Mouse (Mus musculus) forebrain, embryonic 14.5 days (tissue): ENCODE results near the gene Taf12. TPM values are rescaled to one million over a fixed set of nuclear protein-coding genes. Genes with fewer than 3 reads are reported as not detected.

Experiments used
- ATAC-seq: fragments of 200-750 bp; cut with Nextera tagmentation; 2 replicates; pipeline ENCODE4 v1.8.0; 2017; ENCODE audit warnings: mild to moderate bottlenecking, moderate library complexity
- DNase-seq: peaks from one replicate; pipeline ENCODE4 v3.0.0-alpha.2; 2015; ENCODE audit warnings: low spot score
- H3K27ac ChIP-seq: fragments of 300-500 bp; sonication (generic); 2 replicates; pipeline ENCODE4 v1.5.1; 2014; ENCODE audit warnings: low read depth, mild to moderate bottlenecking, control low read depth, low read length, moderate library complexity
- H3K27me3 ChIP-seq: fragments of 300-500 bp; sonication (generic); replicated peaks from 2 replicates; pipeline ENCODE4 v1.6.1; 2014; ENCODE audit warnings: low read length, control low read depth, mixed read lengths; ENCODE audit not compliant: control insufficient read depth, insufficient read depth
- H3K36me3 ChIP-seq: fragments of 300-500 bp; sonication (generic); 2 replicates; pipeline ENCODE4 v1.6.1; 2014; ENCODE audit warnings: low read length, control low read depth; ENCODE audit not compliant: control insufficient read depth, insufficient read depth
- H3K4me1 ChIP-seq: fragments of 300-500 bp; sonication (generic); 2 replicates; pipeline ENCODE4 v1.6.1; 2014; ENCODE audit warnings: antibody characterized with exemption, low read length, control low read depth; ENCODE audit not compliant: control insufficient read depth, insufficient read depth
- H3K4me2 ChIP-seq: fragments of 300-500 bp; sonication (generic); 2 replicates; pipeline ENCODE4 v1.6.1; 2014; ENCODE audit warnings: mild to moderate bottlenecking, control low read depth, low read length
- H3K4me3 ChIP-seq: fragments of 300-500 bp; sonication (generic); 2 replicates; pipeline ENCODE4 v1.5.1; 2014; ENCODE audit warnings: low read depth, low read length, control low read depth
- H3K9ac ChIP-seq: fragments of 300-500 bp; sonication (generic); 2 replicates; pipeline ENCODE4 v1.6.1; 2014; ENCODE audit warnings: mild to moderate bottlenecking, low read length, control low read depth, moderate library complexity
- H3K9me3 ChIP-seq: fragments of 300-500 bp; sonication (generic); replicated peaks from 2 replicates; pipeline ENCODE4 v1.6.1; 2016; ENCODE audit warnings: low read length, control low read depth, mixed read lengths; ENCODE audit not compliant: control insufficient read depth
- WGBS: fragments of 180-500 bp; shearing (Covaris S2); extraction: QIAGEN DNeasy Blood & Tissue Kit; methylation state at CpG from one replicate; pipeline ENCODE4 v1.1.7; 2014; 5-methylcytosine and 5-hydroxymethylcytosine counted together
- polyA plus RNA-seq: library from polyadenylated mRNA; unstranded; fragments of >200 nt; fragmentation: Nextera tagmentation; extraction: Ambion mirVana; gene quantifications from 2 replicates; pipeline ENCODE4 v1.2.1, GENCODE M21; 2014

Gene Taf12
- polyA plus RNA-seq, 1 experiment from 2014 or later: 51.8 TPM

DNA sequence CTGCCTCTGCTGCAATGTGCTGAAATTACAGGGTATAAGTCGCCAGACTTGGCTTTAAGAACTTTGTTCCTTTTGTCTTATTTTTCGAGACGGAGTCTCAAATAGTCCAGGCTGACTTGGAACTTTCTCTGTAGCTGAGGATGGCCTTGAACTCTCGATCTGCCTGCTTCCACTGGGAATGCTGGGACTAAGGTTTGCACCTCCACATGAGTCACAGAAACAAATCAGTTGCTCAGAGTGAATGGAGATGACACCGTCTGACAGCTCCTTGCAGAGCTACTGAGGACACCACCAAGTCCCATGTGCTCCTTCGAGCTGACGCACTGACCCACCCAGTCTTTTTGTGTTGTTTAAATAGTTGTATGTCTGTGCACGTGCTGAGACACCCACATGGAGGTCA is 21.0 kb upstream of the Taf12 start:
- ATAC-seq (no peak), DNase-seq (no peak)
- Histone ChIP-seq H3K4me2 (no peak overlapping the region), H3K36me3 (peaks cover 32% of the 10 kb centered on the region), H3K9ac (no peak overlapping the region), H3K4me1 (no peaks in the 10 kb centered on the region), H3K4me3 (no peak overlapping the region), H3K27me3 (no peaks in the 10 kb centered on the region), H3K27ac (no peak overlapping the region), H3K9me3 (no peaks in the 10 kb centered on the region)
- WGBS: 89% methylated on average over 8 of the region's 8 CpGs

GRCm38 (mm10) chr4:132253622-132254021 is 20.6 kb upstream of the Taf12 start:
- H3K4me2 ChIP-seq: no peak overlapping the region
- no peaks in the 10 kb centered on the region for H3K27me3 ChIP-seq
- H3K9ac ChIP-seq: no peak overlapping the region
- 82% methylated on average over 2 of the region's 2 CpGs for WGBS
- peaks cover 28% of the 10 kb centered on the region for H3K36me3 ChIP-seq
- no peak overlapping the region for H3K4me3 ChIP-seq
- no peak overlapping the region for H3K27ac ChIP-seq
- H3K4me1 ChIP-seq: no peaks in the 10 kb centered on the region
- ATAC-seq (no peak), DNase-seq (no peak)
- no peaks in the 10 kb centered on the region for H3K9me3 ChIP-seq

DNA sequence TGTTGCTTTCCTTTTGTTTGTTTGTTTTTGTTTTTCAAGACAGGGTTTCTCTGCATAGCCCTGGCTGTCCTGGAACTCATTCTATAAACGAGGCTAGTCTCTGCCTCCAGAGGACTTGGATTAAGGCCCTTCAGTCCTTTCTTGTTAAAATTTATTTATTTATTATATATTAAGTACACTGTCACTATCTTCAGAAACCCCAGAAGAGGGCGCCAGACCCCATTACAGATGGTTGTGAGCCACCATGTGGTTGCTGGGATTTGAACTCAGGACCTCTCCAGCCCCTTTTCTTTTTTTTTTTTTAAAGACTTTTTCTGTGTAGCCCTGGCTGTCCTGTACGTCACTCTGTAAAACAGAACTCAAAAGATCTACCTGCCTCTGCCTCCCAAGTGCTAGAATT is 19.2 kb upstream of the Taf12 start:
- H3K36me3 ChIP-seq: peaks cover 16% of the 10 kb centered on the region
- H3K27me3 ChIP-seq: no peaks in the 10 kb centered on the region
- H3K9ac ChIP-seq: no peak overlapping the region
- no peaks in the 10 kb centered on the region for H3K9me3 ChIP-seq
- DNase-seq (no peak), ATAC-seq (no peak)
- H3K4me3 ChIP-seq: no peak overlapping the region
- 79% methylated on average over 3 of the region's 3 CpGs for WGBS
- H3K4me2 ChIP-seq: no peak overlapping the region
- no peak overlapping the region for H3K27ac ChIP-seq
- H3K4me1 ChIP-seq: peaks cover 3% of the 10 kb centered on the region

DNA sequence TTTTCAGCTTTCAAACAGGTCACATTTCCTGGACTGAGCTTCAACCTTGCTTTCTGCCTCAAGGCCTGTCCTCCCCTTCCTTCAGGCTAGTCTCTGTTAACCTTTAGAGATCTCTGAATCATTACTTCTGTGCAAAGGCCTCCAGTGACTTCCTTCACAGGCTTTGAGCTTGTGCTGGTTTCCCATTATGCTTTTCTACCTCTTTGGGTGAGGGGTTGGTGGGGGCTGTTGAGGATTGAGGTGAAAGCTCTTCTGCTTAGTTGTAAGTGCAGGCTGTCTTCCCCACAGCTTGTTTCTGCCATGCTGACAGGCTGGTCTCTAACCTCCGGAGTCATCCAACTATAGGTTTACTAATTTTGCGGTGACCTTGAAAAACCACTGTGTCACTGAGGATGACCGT is 17.8 kb upstream of the Taf12 start:
- no peak overlapping the region for H3K9ac ChIP-seq
- H3K4me3 ChIP-seq: no peak overlapping the region
- 94% methylated on average over 3 of the region's 3 CpGs for WGBS
- DNase-seq (no peak), ATAC-seq (no peak)
- no peak overlapping the region for H3K27ac ChIP-seq
- H3K27me3 ChIP-seq: no peaks in the 10 kb centered on the region
- H3K36me3 ChIP-seq: peaks cover 5% of the 10 kb centered on the region; the same call in 1 of the 2 replicates
- H3K9me3 ChIP-seq: no peaks in the 10 kb centered on the region
- no peak overlapping the region for H3K4me2 ChIP-seq
- H3K4me1 ChIP-seq: peaks cover 8% of the 10 kb centered on the region

GRCm38 (mm10) chr4:132259248-132259647 is 14.9 kb upstream of the Taf12 start:
- no peaks in the 10 kb centered on the region for H3K9me3 ChIP-seq
- H3K4me1 ChIP-seq: peaks cover 8% of the 10 kb centered on the region
- no peak for ATAC-seq
- H3K27me3 ChIP-seq: no peaks in the 10 kb centered on the region
- H3K36me3 ChIP-seq: no peaks in the 10 kb centered on the region
- H3K27ac ChIP-seq: no peak overlapping the region
- 92% methylated on average over 4 of the region's 4 CpGs for WGBS
- no peak overlapping the region; the same call in 1 of the 2 replicates for H3K4me2 ChIP-seq
- no peak for DNase-seq
- H3K9ac ChIP-seq: 0 out of 2 replicates have a peak overlapping the region, but pooled peaks have one; percentile 8
- H3K4me3 ChIP-seq: no peak overlapping the region

GRCm38 (mm10) chr4:132260404-132261379 is 13.5 kb upstream of the Taf12 start:
- WGBS: 4% methylated on average over 27 of the region's 64 CpGs

GRCm38 (mm10) chr4:132261514-132262357 is 12.4 kb upstream of the Taf12 start, which contains the start of gene Gmeb1:
TSS of gene Gmeb1 (minus strand) at chr4:132261602.
- Histone ChIP-seq H3K9ac (peak within 1 kb of the TSS; percentile 96), H3K4me2 (peak within 1 kb of the TSS; percentile 91), H3K36me3 (no peaks in the 10 kb centered on the region), H3K4me1 (peaks cover 8% of the 10 kb centered on the region), H3K4me3 (peak within 1 kb of the TSS; percentile 79), H3K27ac (peak within 1 kb of the TSS; percentile 89), H3K27me3 (no peaks in the 10 kb centered on the region), H3K9me3 (no peaks in the 10 kb centered on the region)
- DNase-seq: peak; percentile 91
- ATAC-seq: peak; percentile 95
- 18% methylated on average over 34 of the region's 49 CpGs for WGBS

More at GRCm38 (mm10) chr4:132260404-132261379, 13.5 kb upstream of the Taf12 start:
- Histone ChIP-seq H3K4me3 (peak overlapping the region; percentile 79), H3K4me1 (peaks cover 8% of the 10 kb centered on the region), H3K27ac (peak overlapping the region; percentile 89), H3K36me3 (no peaks in the 10 kb centered on the region), H3K9ac (peak overlapping the region; percentile 96), H3K9me3 (no peaks in the 10 kb centered on the region), H3K27me3 (no peaks in the 10 kb centered on the region), H3K4me2 (peak overlapping the region; percentile 91)
- DNase-seq (peak; percentile 66), ATAC-seq (peak; percentile 60)

DNA sequence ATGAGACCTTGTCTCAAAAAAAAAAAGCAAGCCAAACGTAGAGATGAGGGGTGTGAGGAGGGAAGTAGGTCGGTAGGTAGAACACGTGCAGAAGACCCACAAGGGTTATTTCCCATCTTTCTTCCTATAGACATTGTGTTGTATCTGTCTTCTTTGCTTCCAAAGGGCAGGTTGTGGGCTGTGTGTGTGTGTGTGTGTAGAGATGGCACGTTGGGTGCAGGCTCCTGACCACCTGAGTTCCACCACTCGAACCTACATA is 11.9 kb upstream of the Taf12 start:
- ATAC-seq (no peak), DNase-seq (no peak)
- Histone ChIP-seq H3K27ac (no peak overlapping the region), H3K27me3 (no peaks in the 10 kb centered on the region), H3K36me3 (no peaks in the 10 kb centered on the region), H3K4me3 (no peak overlapping the region), H3K4me1 (peaks cover 8% of the 10 kb centered on the region), H3K4me2 (no peak overlapping the region), H3K9ac (no peak overlapping the region), H3K9me3 (no peaks in the 10 kb centered on the region)
- 74% methylated on average over 5 of the region's 5 CpGs for WGBS
